Mouse (Mus musculus) left cerebral cortex, adult 9 months (tissue): Measurements from ENCODE around the gene Bex4.
"Not testable (repeated sequence)": the region's sequence is repeated elsewhere in the genome, so short reads cannot be mapped to it uniquely, and the experiment has no call there.

ENCODE experiments used
- DNase-seq, 2 experiments: peaks; one replicate each; pipeline ENCODE4 v3.0.0; 2022; ENCODE audit warnings: low spot score in 2 of 2

The Bex4 gene

GRCm38 (mm10) chrX:136138827-136139639 lies at the start of gene Bex4:
Bex4 (plus strand) TSS chrX:136138996.
- not testable (repeated sequence) for DNase-seq

- DNase-seq = no peak
Measured at GRCm38 (mm10) chrX:136092497-136093279, 46.1 kb upstream of the Bex4 start.

GRCm38 (mm10) chrX:136094421-136094820 lies 44.4 kb upstream of the Bex4 start:
- peak; percentile 19 to 32 for DNase-seq

- DNase-seq = peak in 1 of 2 experiments; percentile 19
Measured at GRCm38 (mm10) chrX:136104046-136104723, 34.6 kb upstream of the Bex4 start.

GRCm38 (mm10) chrX:136104724-136105088 lies 34.1 kb upstream of the Bex4 start:
- peak in 1 of 2 experiments; percentile 11 for DNase-seq

GRCm38 (mm10) chrX:136107942-136108341 lies 30.9 kb upstream of the Bex4 start:
- DNase-seq = peak in 1 of 2 experiments; percentile 73

- DNase-seq = no peak
Measured at GRCm38 (mm10) chrX:136115015-136115414, 23.8 kb upstream of the Bex4 start.

GRCm38 (mm10) chrX:136115419-136115961 lies 23.3 kb upstream of the Bex4 start:
- peak; percentile 67 to 77 for DNase-seq

- no peak for DNase-seq
Measured at GRCm38 (mm10) chrX:136127038-136127743, 11.6 kb upstream of the Bex4 start.

GRCm38 (mm10) chrX:136127744-136128064 lies 11.1 kb upstream of the Bex4 start:
- DNase-seq = peak in 1 of 2 experiments; percentile 46

GRCm38 (mm10) chrX:136135559-136135958 lies 3.2 kb upstream of the Bex4 start:
- no peak for DNase-seq

- not testable (repeated sequence) for DNase-seq
Measured at GRCm38 (mm10) chrX:136139640-136140004, 826 bp downstream of the Bex4 start.

- no peak for DNase-seq
Measured at GRCm38 (mm10) chrX:136141385-136141784, 2.6 kb downstream of the Bex4 start.

GRCm38 (mm10) chrX:136143711-136144110 lies 4.9 kb downstream of the Bex4 start:
- DNase-seq = no peak

GRCm38 (mm10) chrX:136144195-136144594 lies 5.4 kb downstream of the Bex4 start:
- DNase-seq = no peak

- DNase-seq = no peak
Measured at GRCm38 (mm10) chrX:136170625-136171024, 31.8 kb downstream of the Bex4 start.

- DNase-seq = peak; percentile 13 to 38
Measured at GRCm38 (mm10) chrX:136171189-136172117, 32.7 kb downstream of the Bex4 start.

GRCm38 (mm10) chrX:136172118-136172551 lies 33.3 kb downstream of the Bex4 start, which contains the start of gene Tceal8:
Tceal8 (minus strand) TSS chrX:136172342.
- peak; percentile 61 to 75 for DNase-seq

- DNase-seq = no peak
Measured at GRCm38 (mm10) chrX:136172786-136173185, 34.0 kb downstream of the Bex4 start.

- no peak for DNase-seq
Measured at GRCm38 (mm10) chrX:136180897-136181553, 42.2 kb downstream of the Bex4 start.
